Mouse (Mus musculus) liver, embryonic 13.5 days (tissue): ENCODE results near the gene Plcb3. TPM values are rescaled to one million over a fixed set of nuclear protein-coding genes. Genes with fewer than 3 reads are reported as not detected.

ENCODE experiments used
- ATAC-seq: fragments of 200-750 bp; cut with Nextera tagmentation; 2 replicates; pipeline ENCODE4 v1.8.0; 2017; ENCODE audit warnings: low read depth, mild to moderate bottlenecking, moderate number of reproducible peaks, moderate library complexity
- DNase-seq: peaks from one replicate; pipeline ENCODE4 v3.0.0; 2022
- H3K27ac ChIP-seq: fragments of 300-500 bp; sonication (generic); 2 replicates; pipeline ENCODE4 v1.5.1; 2015; ENCODE audit warnings: moderate library complexity, mild to moderate bottlenecking, inconsistent platforms
- H3K27me3 ChIP-seq: fragments of 300-500 bp; sonication (generic); 2 replicates; pipeline ENCODE4 v1.6.1; 2015; ENCODE audit warnings: mild to moderate bottlenecking, inconsistent platforms
- H3K36me3 ChIP-seq: fragments of 300-500 bp; sonication (generic); 2 replicates; pipeline ENCODE4 v1.6.1; 2015; ENCODE audit warnings: mild to moderate bottlenecking, inconsistent platforms
- H3K4me1 ChIP-seq: fragments of 300-500 bp; sonication (generic); replicated peaks from 2 replicates; pipeline ENCODE4 v1.6.1; 2015; ENCODE audit warnings: inconsistent platforms
- H3K4me2 ChIP-seq: fragments of 300-500 bp; sonication (generic); 2 replicates; pipeline ENCODE4 v1.6.1; 2015; ENCODE audit warnings: inconsistent platforms, mild to moderate bottlenecking, moderate library complexity
- H3K4me3 ChIP-seq: fragments of 300-500 bp; sonication (generic); replicated peaks from 2 replicates; pipeline ENCODE4 v1.5.1; 2015; ENCODE audit warnings: mild to moderate bottlenecking, inconsistent platforms
- H3K9ac ChIP-seq: fragments of 300-500 bp; sonication (generic); 2 replicates; pipeline ENCODE4 v1.6.1; 2015; ENCODE audit warnings: mild to moderate bottlenecking, inconsistent platforms
- H3K9me3 ChIP-seq: fragments of 300-500 bp; sonication (generic); replicated peaks from 2 replicates; pipeline ENCODE4 v1.6.1; 2016; ENCODE audit warnings: inconsistent platforms
- WGBS: fragments of 180-500 bp; shearing (Covaris S2); methylation state at CpG from one replicate; pipeline ENCODE4 v1.1.7; 2015; ENCODE audit not compliant: insufficient replicate concordance; 5-methylcytosine and 5-hydroxymethylcytosine counted together
- polyA plus RNA-seq: library from polyadenylated mRNA; unstranded; fragments of >200 nt; fragmentation: Nextera tagmentation; extraction: Ambion mirVana; gene quantifications from 2 replicates; pipeline ENCODE4 v1.2.1, GENCODE M21; 2015

Gene Plcb3
- polyA plus RNA-seq, 1 experiment from 2014 or later: 5.6 TPM

DNA sequence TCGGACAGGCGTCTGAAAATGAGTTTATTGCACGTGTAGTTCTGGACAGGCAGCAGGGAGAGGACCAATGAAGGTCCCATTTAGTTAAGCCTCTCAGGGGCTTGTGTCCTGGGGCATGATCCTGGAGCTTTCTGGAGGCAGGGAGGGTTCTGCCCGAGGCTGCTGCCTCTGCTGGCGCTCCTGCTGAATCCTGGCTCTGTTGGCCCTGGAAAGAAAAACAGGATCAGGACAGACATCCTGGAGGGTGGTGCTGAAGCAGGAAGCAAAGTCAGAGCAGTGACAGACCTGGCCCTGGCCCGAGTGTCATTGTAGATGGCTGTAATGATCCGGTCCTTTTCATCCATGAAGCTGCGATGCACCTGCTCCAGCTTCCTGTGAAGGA lies 11.6 kb upstream of the Plcb3 start:
- peak overlapping the region; percentile 86 for H3K9ac ChIP-seq
- H3K4me3 ChIP-seq: peak overlapping the region; percentile 77
- 8% methylated on average over 8 of the region's 8 CpGs for WGBS
- H3K36me3 ChIP-seq: peaks cover 20% of the 10 kb centered on the region
- peaks cover 50% of the 10 kb centered on the region for H3K4me1 ChIP-seq
- peak overlapping the region; percentile 79 for H3K27ac ChIP-seq
- ATAC-seq (no peak), DNase-seq (no peak)
- H3K4me2 ChIP-seq: peak overlapping the region; percentile 100
- no peaks in the 10 kb centered on the region for H3K9me3 ChIP-seq
- no peaks in the 10 kb centered on the region for H3K27me3 ChIP-seq

DNA sequence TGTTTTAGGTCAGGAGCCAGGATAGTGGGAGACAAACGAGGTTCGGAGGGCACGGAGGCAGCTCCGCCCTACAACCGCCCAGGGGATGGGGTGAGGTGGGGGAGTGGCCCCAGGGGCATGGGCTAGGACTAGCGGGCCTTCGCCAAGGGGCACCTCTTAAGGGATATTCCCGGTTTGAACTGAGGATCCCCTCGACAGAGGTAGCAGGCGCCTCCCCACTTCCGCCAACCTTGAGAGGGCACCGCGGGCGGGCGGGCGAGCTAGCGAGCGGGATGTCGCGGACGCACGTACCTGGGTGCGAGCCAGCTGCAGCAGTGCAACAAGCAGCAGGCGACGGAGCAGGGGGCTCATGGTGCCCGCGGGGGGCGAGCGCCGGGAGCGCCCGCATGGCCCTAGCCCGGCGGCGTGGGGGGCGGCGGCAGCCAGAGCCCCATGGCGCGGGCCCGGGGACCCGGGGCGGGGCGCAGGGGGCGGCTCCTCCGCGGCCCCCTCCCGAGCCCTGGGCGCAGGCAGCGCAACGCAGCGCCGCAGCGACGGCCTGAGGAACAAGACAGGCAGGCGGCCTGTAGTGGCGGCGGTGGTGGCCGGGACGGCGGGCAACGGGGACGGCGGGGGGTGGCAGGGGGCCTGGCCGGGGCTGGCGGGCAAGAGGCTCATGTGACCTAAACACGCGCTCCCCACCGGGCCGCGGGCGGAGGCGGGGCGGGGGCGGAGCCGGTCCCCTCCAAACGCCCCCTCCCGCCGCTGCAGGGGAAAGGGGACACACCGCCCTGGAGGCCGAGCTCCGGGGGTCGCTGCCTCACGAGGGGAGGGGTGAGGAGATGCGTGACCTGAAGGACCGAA lies 11.0 kb upstream of the Plcb3 start, which contains the start of gene Vegfb:
TSS of gene Vegfb (minus strand) at position 591 of the 843 bp plus-strand sequence.
- peak; percentile 57 for ATAC-seq
- WGBS: under 1% methylated on average over 75 of the region's 85 CpGs
- H3K27ac ChIP-seq: peak within 1 kb of the TSS; percentile 79
- no peaks in the 10 kb centered on the region for H3K9me3 ChIP-seq
- no peak for DNase-seq
- H3K9ac ChIP-seq: peak within 1 kb of the TSS; percentile 86
- peak within 1 kb of the TSS; percentile 77 for H3K4me3 ChIP-seq
- H3K4me1 ChIP-seq: peaks cover 54% of the 10 kb centered on the region
- peak within 1 kb of the TSS; percentile 100 for H3K4me2 ChIP-seq
- peaks cover 26% of the 10 kb centered on the region for H3K36me3 ChIP-seq
- H3K27me3 ChIP-seq: no peaks in the 10 kb centered on the region

DNA sequence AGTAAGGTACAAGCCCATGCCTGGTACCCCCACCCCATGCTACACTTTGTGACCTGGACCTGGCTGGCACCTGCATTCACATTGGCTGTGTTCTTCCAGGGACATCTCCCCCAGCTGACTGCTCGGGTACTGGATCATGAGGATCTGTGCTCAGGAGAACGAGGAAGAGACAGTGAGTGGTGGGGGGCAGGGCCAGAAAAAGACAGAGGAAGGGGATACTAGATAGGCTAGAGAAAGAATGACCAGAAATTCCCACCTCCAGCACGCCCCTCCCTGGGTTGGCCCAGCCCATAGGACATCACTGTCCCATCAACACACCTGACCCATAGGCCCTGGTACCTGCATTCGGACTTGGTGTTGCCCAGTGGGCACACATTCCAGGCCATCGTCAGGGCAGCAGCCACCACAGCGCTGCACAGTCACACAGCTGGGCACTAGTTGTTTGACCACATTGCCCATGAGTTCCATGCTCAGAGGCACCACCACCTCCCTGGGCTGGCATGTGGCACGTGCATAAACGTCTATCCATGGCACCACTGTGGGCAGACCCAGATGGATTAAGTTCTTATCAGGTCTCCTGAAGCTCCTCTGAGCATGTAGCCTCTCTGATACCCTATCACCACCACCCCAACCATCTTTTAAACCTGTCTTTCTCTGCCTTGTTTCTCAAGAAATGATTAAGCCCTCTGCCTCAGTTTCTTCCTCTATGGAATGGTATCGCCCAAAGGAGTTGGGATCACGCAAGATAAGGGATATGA lies 9.9 kb upstream of the Plcb3 start:
- Histone ChIP-seq H3K27ac (peak overlapping the region; percentile 57), H3K9ac (peak overlapping the region; percentile 86), H3K36me3 (peaks cover 29% of the 10 kb centered on the region), H3K4me3 (peak overlapping the region; percentile 77), H3K27me3 (no peaks in the 10 kb centered on the region), H3K9me3 (no peaks in the 10 kb centered on the region), H3K4me2 (peak overlapping the region; percentile 100), H3K4me1 (peaks cover 57% of the 10 kb centered on the region)
- DNase-seq (peak; percentile 51), ATAC-seq (peak; percentile 63)
- WGBS: 51% methylated on average over 10 of the region's 10 CpGs

DNA sequence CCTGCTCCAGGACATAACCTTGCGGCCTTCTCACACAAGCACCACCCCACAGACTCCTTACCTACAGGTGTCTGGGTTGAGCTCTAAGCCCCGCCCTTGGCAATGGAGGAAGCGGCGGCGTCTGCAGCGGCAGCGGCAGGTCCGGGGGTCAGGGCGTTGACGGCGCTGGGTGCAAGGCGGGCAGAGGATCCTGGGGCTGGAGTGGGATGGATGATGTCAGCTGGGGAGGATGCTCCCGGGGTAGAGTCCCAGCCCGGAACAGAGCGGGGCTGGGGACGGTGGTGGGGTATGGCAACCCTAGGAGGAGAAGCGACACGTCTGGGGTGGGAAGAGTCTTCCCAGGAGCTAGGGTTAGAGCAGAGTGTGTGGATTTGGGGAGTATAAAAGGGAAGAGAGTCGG lies 9.0 kb upstream of the Plcb3 start:
- Histone ChIP-seq H3K4me3 (no peak overlapping the region), H3K9me3 (no peaks in the 10 kb centered on the region), H3K4me2 (no peak overlapping the region), H3K9ac (no peak overlapping the region), H3K27me3 (no peaks in the 10 kb centered on the region), H3K36me3 (peaks cover 29% of the 10 kb centered on the region), H3K4me1 (peaks cover 61% of the 10 kb centered on the region), H3K27ac (peak overlapping the region; percentile 57)
- WGBS: 86% methylated on average over 19 of the region's 19 CpGs
- DNase-seq (no peak), ATAC-seq (no peak)

DNA sequence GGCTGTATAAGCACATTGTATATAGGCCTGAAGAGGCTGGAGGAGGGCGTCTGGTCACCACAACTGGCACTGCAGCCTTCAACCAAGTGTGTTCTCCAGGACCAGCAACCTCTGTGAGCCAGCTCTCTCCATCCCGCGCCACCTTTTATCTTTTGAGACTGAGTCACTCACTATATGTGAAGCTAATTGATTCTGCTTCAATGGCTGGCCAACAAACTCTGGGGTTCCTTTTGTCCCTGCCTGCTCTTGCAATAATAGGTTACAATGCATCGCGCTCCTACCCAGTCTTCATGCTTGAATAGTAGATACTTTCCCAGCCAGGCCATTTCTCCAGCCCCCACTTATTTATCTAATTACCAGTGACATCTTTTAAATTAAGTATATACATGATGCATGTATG lies 7.4 kb upstream of the Plcb3 start:
- 83% methylated on average over 5 of the region's 5 CpGs for WGBS
- DNase-seq (no peak), ATAC-seq (no peak)
- Histone ChIP-seq H3K36me3 (peaks cover 32% of the 10 kb centered on the region), H3K27me3 (no peaks in the 10 kb centered on the region), H3K4me1 (peaks cover 68% of the 10 kb centered on the region), H3K9ac (no peak overlapping the region), H3K4me3 (no peak overlapping the region), H3K4me2 (no peak overlapping the region), H3K27ac (no peak overlapping the region), H3K9me3 (no peaks in the 10 kb centered on the region)

DNA sequence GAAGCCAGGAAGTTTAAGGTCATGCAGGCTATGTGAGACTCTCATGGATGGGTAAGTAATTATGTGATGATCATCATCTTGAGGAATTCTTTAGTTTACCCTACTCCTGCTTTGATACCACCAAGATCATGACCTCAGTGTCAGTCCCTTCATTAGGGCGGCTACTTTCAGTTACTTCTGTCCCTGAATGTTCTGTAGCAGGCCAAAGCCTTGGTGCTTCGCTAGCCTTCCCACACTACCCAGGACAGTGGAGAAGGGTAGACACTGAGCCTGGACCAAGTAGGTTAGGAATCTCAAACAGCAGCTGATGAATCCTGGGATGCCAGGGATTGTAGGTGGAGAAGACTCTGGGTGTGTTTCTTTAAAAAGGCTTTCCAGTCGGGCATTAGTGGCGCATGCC lies 5.2 kb upstream of the Plcb3 start:
- Histone ChIP-seq H3K4me2 (peak overlapping the region; percentile 97), H3K36me3 (peaks cover 52% of the 10 kb centered on the region), H3K9ac (peak overlapping the region; percentile 85), H3K27me3 (no peaks in the 10 kb centered on the region), H3K9me3 (no peaks in the 10 kb centered on the region), H3K27ac (peak overlapping the region; percentile 86), H3K4me3 (peak overlapping the region; percentile 80), H3K4me1 (peaks cover 71% of the 10 kb centered on the region)
- DNase-seq (no peak), ATAC-seq (no peak)
- WGBS: 87% methylated on average over 4 of the region's 4 CpGs

DNA sequence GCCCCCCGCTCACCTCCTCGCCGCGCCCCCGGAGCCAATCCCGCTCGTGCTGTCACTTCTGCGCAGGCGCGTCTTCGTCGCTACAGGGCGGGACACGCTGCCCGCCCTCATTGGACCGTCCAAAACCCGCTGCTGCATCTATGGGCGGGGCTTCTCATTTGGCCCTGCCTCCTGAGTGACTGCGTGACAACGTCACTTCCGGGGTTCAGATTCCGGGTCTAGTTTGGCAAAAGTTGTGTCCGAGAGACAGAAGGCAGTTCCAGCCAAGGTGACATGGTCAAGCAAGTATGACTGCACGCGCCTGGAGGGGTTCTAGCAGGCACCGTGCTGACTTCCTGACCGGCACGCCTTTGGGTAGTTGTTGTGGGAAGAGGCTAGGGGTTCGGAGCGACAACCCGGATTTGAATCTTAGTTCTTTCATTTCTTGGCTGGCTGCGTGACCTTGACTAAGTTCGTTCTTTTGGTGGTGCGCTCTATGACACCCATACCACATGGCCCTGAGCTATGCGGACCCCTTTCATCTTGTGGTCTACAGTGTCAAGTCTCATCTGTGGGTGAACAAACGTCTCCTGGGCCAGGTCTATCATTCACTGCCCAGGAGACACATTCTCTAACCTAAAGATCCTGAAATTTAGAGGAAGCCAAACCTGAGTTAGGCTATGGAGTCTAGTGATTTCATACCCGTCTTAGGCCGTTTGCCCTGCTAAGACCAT lies 4.3 kb upstream of the Plcb3 start, which contains the start of gene Fkbp2:
TSS of gene Fkbp2 (minus strand) at position 121 of the 713 bp plus-strand sequence.
- Histone ChIP-seq H3K4me1 (peaks cover 71% of the 10 kb centered on the region), H3K36me3 (peaks cover 52% of the 10 kb centered on the region)

DNA sequence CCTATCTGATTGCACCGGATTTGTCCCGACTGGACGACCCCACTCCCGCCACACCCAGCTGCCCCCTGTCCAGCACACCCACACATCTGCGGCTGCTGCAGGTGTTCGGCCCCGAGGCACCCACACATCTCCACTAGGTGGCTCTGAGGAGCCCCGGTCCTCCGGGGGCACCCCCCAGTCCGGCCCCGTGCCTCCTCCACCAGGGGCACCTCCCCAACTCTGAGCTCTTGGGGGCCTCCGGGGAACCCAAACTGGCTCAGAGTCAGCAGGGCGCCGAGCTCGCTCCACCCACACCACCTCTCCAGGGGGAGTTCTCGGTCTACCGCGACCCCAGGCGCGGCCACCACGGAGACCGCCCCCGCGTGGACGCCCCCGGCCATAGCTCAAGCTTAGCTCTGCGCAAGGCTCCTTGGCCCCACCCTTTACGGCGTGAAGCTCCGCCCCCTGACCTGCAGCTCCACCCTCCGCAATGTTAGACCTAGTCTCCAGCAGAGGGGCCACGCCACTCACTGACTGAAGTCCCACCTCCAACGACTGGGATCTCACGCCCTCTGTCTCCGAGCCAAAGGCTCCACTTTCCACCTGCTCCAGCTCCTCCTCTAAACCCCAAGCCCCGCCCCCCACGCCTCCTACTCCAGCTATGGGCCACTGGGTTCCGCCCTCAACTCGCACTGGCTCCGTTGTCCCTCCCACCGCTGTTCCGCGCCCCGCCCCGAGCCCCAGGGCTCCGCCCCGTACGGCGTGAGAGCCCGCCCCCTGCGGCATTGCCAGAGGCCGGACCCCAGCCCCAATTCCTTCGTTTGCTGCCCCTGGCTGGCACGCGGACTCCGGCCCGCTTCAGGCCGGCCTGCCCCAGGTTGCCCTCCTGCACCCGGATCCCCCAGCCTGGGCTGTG lies 3.5 kb upstream of the Plcb3 start:
- Histone ChIP-seq H3K27me3 (no peaks in the 10 kb centered on the region), H3K36me3 (peaks cover 45% of the 10 kb centered on the region), H3K9me3 (no peaks in the 10 kb centered on the region), H3K9ac (peak overlapping the region; percentile 85), H3K4me2 (peak overlapping the region; percentile 97), H3K4me1 (peaks cover 66% of the 10 kb centered on the region), H3K27ac (peak overlapping the region; percentile 89), H3K4me3 (peak overlapping the region; percentile 80)
- ATAC-seq (peak; percentile 84), DNase-seq (peak; percentile 98)
- under 1% methylated on average over 57 of the region's 59 CpGs for WGBS

More for the DNA sequence above, 4.3 kb upstream of the Plcb3 start, which contains the start of gene Fkbp2:
- no peaks in the 10 kb centered on the region for H3K27me3 ChIP-seq
- H3K9me3 ChIP-seq: no peaks in the 10 kb centered on the region
- H3K27ac ChIP-seq: peak within 1 kb of the TSS; percentile 89
- under 1% methylated on average over 38 of the region's 38 CpGs for WGBS
- peak; percentile 99 for DNase-seq
- peak; percentile 81 for ATAC-seq
- H3K4me3 ChIP-seq: peak within 1 kb of the TSS; percentile 80
- peak within 1 kb of the TSS; percentile 97 for H3K4me2 ChIP-seq
- peak within 1 kb of the TSS; percentile 85 for H3K9ac ChIP-seq

DNA sequence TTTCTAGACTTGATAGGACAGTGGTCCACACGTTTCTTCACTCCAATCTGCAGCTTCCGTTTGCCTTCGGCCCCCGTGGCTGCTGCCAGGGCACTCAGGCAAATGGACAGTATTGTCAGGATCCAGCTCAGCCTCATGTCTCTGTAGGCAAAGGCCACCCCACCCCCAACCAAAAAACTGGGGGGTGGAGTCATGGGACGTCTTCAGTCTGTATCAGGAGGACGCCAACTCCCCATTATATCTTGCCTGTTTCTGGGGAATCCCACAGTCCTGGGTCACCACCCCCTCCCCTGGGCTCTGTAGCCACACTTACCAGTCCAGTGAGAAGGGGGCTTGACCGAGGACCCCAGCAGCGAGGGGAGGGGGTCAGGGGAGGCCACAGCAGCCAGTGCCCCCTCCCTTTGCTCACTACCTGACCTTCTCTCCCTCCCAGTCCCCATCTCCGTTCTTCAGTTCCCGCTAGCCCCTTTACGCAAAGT lies 2.8 kb upstream of the Plcb3 start:
- Histone ChIP-seq H3K36me3 (peaks cover 43% of the 10 kb centered on the region), H3K9me3 (no peaks in the 10 kb centered on the region), H3K4me1 (peaks cover 70% of the 10 kb centered on the region), H3K27me3 (no peaks in the 10 kb centered on the region), H3K9ac (peak overlapping the region; percentile 83), H3K27ac (peak overlapping the region; percentile 89), H3K4me3 (peak overlapping the region; percentile 80), H3K4me2 (peak overlapping the region; percentile 97)
- DNase-seq: peak; percentile 53
- WGBS: 3% methylated on average over 11 of the region's 11 CpGs
- ATAC-seq: no peak

DNA sequence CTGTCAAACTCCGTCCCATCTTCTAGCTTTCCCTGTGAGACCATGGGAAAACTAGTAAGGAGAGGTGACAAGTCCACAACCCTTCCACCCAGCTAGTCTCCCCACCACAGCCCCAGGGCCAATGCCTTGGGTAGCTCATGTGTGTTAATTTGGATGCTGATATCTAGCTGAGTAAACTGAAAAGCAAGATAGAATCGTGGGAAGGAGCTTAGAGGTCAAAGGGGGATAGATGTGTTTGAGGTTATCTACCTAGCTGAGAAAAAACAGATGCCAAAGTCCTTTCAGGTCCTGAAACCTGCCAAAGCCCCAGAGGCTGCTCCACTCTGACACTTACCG lies 2.3 kb upstream of the Plcb3 start:
- H3K9ac ChIP-seq: peak overlapping the region; percentile 83
- ATAC-seq (no peak), DNase-seq (no peak)
- WGBS: 35% methylated on average over 3 of the region's 3 CpGs
- H3K27ac ChIP-seq: peak overlapping the region; percentile 89
- H3K27me3 ChIP-seq: no peaks in the 10 kb centered on the region
- no peaks in the 10 kb centered on the region for H3K9me3 ChIP-seq
- H3K4me1 ChIP-seq: peaks cover 75% of the 10 kb centered on the region
- peaks cover 39% of the 10 kb centered on the region for H3K36me3 ChIP-seq
- H3K4me2 ChIP-seq: peak overlapping the region; percentile 97
- H3K4me3 ChIP-seq: peak overlapping the region; percentile 80
